Comparison of ENCODE assay signal across 24 mouse cellular contexts in genomic region chr1:192368336-192368735, GRCm38 (mm10).
A peak's percentile ranks its signal among the peaks of the same experiment; 100 is the strongest.
DNase-seq lines count a peak whose midpoint lies in the region; ATAC-seq lines count a peak whose summit lies in the region.
"Had no signal": no experiment of that assay in that cellular context is flagged by ENCODE, and none has a peak within 500 bp of the region (broad histone marks: within the 10 kb centered on the region; RNA-seq: fewer than 3 reads in every experiment).

No protein-coding gene starts in this region.

- no peak overlapping the region for H3K4me2 ChIP-seq in liver, embryonic 12.5 days
- H3K4me2 ChIP-seq in hindbrain, embryonic 11.5 days (replicated peaks; ENCODE audit: low read depth, low read length): no peak overlapping the region
- H3K4me2 ChIP-seq: heart, embryonic 15.5 days; hindbrain, embryonic 15.5 days; limb, embryonic 12.5 days; liver, embryonic 11.5 days had no signal

- H3K27me3 ChIP-seq in liver, embryonic 12.5 days (replicated peaks): no peaks in the 10 kb centered on the region
- no peaks in the 10 kb centered on the region for H3K27me3 ChIP-seq in hindbrain, embryonic 11.5 days (ENCODE audit: control insufficient read depth, insufficient read depth, low read length)
- H3K27me3 ChIP-seq: heart, embryonic 15.5 days; hindbrain, embryonic 15.5 days; limb, embryonic 12.5 days had no signal

- H3K9me3 ChIP-seq in liver, embryonic 12.5 days (replicated peaks): 0 out of 2 replicates have a peak, but pooled peaks cover 3% of the 10 kb centered on the region
- no peaks in the 10 kb centered on the region for H3K9me3 ChIP-seq in hindbrain, embryonic 11.5 days (ENCODE audit: control insufficient read depth, low read length)
- H3K9me3 ChIP-seq: forebrain, embryonic 10.5 days; heart, embryonic 15.5 days; hindbrain, embryonic 15.5 days had no signal

- DNase-seq in left cerebral cortex, adult 18-20 months (ENCODE audit: low spot score in 2 of 2): peak; percentile 54 to 63
- DNase-seq in left cerebral cortex, postnatal 10 days (ENCODE audit: extremely low spot score in 1 of 2, low spot score in 2 of 2): no peak
- DNase-seq in right cerebral cortex, postnatal 25 days: peak; percentile 51
- DNase-seq in right cerebral cortex, postnatal 14 days: no peak
- DNase-seq in left cerebral cortex, adult 9 months (ENCODE audit: low spot score in 2 of 2): peak; percentile 61 to 73
- peak; percentile 89 for DNase-seq in telencephalon, adult 2 months (ENCODE audit: low read depth, low spot score)
- DNase-seq in hindbrain, embryonic 11.5 days (ENCODE audit: low spot score): no peak
- DNase-seq: adrenal gland, adult 2 months; cerebellum, adult 8-10 months; gastrocnemius, adult 2 months; heart, postnatal 36 days; kidney, adult 2 months; lung, adult 18-20 months; lung, postnatal 14 days; retina, postnatal 1 day; thymus, postnatal 14 days had no signal

- WGBS in liver, embryonic 12.5 days (ENCODE audit: insufficient replicate concordance): 56% methylated on average over 5 of the region's 5 CpGs
- 70% methylated on average over 5 of the region's 5 CpGs for WGBS in hindbrain, embryonic 11.5 days

- no peak overlapping the region for H3K4me3 ChIP-seq in liver, embryonic 12.5 days
- H3K4me3 ChIP-seq in hindbrain, embryonic 11.5 days (ENCODE audit: low read depth, low read length): no peak overlapping the region
- H3K4me3 ChIP-seq: forebrain, embryonic 10.5 days; gastrocnemius, adult 2 months; heart, embryonic 15.5 days; hindbrain, embryonic 15.5 days; limb, embryonic 12.5 days had no signal

- H3K9ac ChIP-seq in liver, embryonic 12.5 days: no peak overlapping the region
- H3K9ac ChIP-seq in hindbrain, embryonic 11.5 days (ENCODE audit: low read depth, low read length): no peak overlapping the region
- H3K9ac ChIP-seq: heart, embryonic 15.5 days; hindbrain, embryonic 15.5 days; limb, embryonic 12.5 days had no signal

- no peaks in the 10 kb centered on the region for H3K4me1 ChIP-seq in liver, embryonic 12.5 days
- no peaks in the 10 kb centered on the region for H3K4me1 ChIP-seq in hindbrain, embryonic 11.5 days (replicated peaks; ENCODE audit: control insufficient read depth, insufficient read depth, low read length)
- H3K4me1 ChIP-seq: heart, embryonic 15.5 days; limb, embryonic 12.5 days had no signal

- intact Hi-C loops in left cerebral cortex, postnatal 10 days (cut with DNase I): no loop called here

- H3K27ac ChIP-seq in liver, embryonic 12.5 days: no peak overlapping the region
- H3K27ac ChIP-seq in hindbrain, embryonic 11.5 days (ENCODE audit: low read depth, low read length): no peak overlapping the region
- H3K27ac ChIP-seq: forebrain, embryonic 10.5 days; gastrocnemius, adult 2 months; heart, embryonic 15.5 days; hindbrain, embryonic 15.5 days; kidney, postnatal 0 days; limb, embryonic 12.5 days had no signal

- no peak for ATAC-seq in liver, embryonic 12.5 days
- no peak for ATAC-seq in hindbrain, embryonic 11.5 days (ENCODE audit: low FRiP score)
- ATAC-seq: forebrain, embryonic 16.5 days had no signal

- H3K36me3 ChIP-seq in liver, embryonic 12.5 days: no peaks in the 10 kb centered on the region
- H3K36me3 ChIP-seq in hindbrain, embryonic 11.5 days (ENCODE audit: control insufficient read depth, insufficient read depth, low read length): no peaks in the 10 kb centered on the region
- H3K36me3 ChIP-seq: forebrain, embryonic 10.5 days; heart, embryonic 15.5 days; hindbrain, embryonic 15.5 days; limb, embryonic 12.5 days had no signal

Comparison
In these comparisons a context has a peak if more than half of its experiments do, and no peak if none do; other contexts are left out.
1. DNase-seq: peak in left cerebral cortex, adult 18-20 months (2 of 2), right cerebral cortex, postnatal 25 days (single experiment), left cerebral cortex, adult 9 months (2 of 2) and telencephalon, adult 2 months (single experiment); none in left cerebral cortex, postnatal 10 days (0 of 2), right cerebral cortex, postnatal 14 days (single experiment) and hindbrain, embryonic 11.5 days (single experiment).